Mouse (Mus musculus): ENCODE results near the gene Ifna5.
A peak's percentile ranks its signal among the peaks of the same experiment; 100 is the strongest.
"Not testable (repeated sequence)": the region's sequence is repeated elsewhere in the genome, so short reads cannot be mapped to it uniquely, and the experiment has no call there.

The Ifna5 gene

DNA sequence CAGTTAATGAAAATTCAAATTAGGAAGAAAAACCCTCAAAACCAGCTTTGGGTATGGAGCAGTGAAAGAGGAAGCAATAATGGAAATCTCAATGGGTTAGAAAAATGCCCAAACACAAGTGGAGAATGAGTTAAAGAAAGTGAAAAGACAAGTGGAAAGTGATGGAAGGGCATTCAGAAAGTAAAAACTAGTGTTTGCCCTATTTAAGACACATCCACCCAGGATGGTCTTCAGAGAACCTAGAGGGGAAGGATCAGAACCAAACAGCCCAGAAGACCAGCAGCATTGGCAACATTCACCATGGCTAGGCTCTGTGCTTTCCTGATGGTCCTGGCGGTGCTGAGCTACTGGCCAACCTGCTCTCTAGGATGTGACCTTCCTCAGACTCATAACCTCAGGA lies at the start of gene Ifna5:
Ifna5 (plus strand) TSS at position 301 of the 400 bp plus-strand sequence.
- not testable (repeated sequence) for DNase-seq (ENCODE audit: low read depth, low spot score)

DNA sequence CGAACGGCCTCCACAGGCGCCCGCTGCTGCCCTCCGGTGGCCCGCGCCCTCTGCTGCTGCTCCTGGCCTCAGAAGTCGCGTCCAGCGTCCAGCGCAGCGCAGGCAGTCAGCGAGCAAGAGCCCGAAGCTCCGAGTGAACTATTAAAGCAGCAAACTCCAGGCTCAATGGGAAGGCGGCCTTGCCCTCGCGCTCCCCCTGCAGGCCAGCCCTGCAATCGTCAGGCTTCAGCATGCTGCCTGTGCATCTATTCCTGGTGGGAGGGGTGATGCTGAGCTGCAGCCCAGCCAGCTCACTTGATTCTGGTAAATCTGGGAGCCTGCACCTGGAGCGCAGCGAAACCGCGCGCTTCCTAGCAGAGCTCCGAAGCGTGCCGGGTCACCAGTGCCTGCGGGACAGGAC lies 46.9 kb upstream of the Ifna5 start, which contains the start of gene Gm13277:
Gm13277 (plus strand) TSS at position 231 of the 400 bp plus-strand sequence.
- not testable (repeated sequence) for DNase-seq (ENCODE audit: low read depth, low spot score)

DNA sequence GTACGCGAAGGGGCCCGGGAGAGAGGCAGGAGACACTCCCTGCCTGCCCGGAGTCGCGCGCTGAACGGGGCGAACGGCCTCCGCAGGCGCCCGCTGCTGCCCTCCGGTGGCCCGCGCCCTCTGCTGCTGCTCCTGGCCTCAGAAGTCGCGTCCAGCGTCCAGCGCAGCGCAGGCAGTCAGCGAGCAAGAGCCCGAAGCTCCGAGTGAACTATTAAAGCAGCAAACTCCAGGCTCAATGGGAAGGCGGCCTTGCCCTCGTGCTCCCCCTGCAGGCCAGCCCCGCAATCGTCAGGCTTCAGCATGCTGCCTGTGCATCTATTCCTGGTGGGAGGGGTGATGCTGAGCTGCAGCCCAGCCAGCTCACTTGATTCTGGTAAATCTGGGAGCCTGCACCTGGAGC lies 44.1 kb upstream of the Ifna5 start, which contains the start of gene Gm13278:
Gm13278 (plus strand) TSS at position 301 of the 400 bp plus-strand sequence.
- not testable (repeated sequence) for DNase-seq (ENCODE audit: low read depth, low spot score)

DNA sequence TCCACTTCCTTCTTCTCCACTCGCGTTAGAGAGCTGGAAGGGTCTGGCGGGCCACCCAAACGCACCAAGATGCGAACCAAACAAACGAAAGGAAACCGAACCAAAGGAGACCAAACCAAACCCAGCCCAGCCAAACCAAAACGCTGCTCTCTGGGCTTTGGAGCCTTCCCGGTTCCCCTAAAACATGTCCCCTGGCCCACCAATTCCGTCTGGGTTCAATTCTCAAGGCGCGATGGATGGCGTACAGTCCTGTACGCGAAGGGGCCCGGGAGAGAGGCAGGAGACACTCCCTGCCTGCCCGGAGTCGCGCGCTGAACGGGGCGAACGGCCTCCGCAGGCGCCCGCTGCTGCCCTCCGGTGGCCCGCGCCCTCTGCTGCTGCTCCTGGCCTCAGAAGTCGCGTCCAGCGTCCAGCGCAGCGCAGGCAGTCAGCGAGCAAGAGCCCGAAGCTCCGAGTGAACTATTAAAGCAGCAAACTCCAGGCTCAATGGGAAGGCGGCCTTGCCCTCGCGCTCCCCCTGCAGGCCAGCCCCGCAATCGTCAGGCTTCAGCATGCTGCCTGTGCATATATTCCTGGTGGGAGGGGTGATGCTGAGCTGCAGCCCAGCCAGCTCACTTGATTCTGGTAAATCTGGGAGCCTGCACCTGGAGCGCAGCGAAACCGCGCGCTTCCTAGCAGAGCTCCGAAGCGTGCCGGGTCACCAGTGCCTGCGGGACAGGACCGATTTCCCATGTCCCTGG lies 41.2 kb upstream of the Ifna5 start, which contains the start of gene Gm13275:
Gm13275 (plus strand) TSS at position 552 of the 740 bp plus-strand sequence.
- DNase-seq (ENCODE audit: low read depth, low spot score) = not testable (repeated sequence)

DNA sequence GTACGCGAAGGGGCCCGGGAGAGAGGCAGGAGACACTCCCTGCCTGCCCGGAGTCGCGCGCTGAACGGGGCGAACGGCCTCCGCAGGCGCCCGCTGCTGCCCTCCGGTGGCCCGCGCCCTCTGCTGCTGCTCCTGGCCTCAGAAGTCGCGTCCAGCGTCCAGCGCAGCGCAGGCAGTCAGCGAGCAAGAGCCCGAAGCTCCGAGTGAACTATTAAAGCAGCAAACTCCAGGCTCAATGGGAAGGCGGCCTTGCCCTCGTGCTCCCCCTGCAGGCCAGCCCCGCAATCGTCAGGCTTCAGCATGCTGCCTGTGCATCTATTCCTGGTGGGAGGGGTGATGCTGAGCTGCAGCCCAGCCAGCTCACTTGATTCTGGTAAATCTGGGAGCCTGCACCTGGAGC lies 38.2 kb upstream of the Ifna5 start, which contains the start of gene Gm13279:
Gm13279 (plus strand) TSS at position 301 of the 400 bp plus-strand sequence.
- not testable (repeated sequence) for DNase-seq (ENCODE audit: low read depth, low spot score)

DNA sequence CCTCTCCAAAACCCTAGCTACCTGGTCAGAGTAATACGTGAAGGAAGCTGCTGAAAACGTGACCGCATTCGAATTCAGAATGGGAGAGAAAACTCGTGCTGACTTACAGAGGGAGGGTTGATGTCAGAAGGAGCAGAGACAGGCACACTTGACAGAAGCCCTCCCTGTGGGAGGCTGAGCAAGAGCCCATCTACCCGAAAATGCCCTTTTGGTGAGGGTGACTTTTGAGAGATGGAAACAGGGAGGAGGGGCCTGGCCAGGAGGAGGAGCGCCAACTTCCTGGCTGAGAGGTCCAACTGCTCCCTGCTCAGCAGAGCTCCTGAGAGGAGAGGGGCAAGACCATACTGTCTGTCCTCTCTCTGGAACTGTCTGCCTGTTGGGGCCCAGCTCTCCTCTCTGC lies 36.0 kb upstream of the Ifna5 start, which contains the start of gene Gm13285:
Gm13285 (plus strand) TSS at position 301 of the 400 bp plus-strand sequence.
- not testable (repeated sequence) for DNase-seq (ENCODE audit: low read depth, low spot score)

DNA sequence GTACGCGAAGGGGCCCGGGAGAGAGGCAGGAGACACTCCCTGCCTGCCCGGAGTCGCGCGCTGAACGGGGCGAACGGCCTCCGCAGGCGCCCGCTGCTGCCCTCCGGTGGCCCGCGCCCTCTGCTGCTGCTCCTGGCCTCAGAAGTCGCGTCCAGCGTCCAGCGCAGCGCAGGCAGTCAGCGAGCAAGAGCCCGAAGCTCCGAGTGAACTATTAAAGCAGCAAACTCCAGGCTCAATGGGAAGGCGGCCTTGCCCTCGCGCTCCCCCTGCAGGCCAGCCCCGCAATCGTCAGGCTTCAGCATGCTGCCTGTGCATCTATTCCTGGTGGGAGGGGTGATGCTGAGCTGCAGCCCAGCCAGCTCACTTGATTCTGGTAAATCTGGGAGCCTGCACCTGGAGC lies 32.4 kb upstream of the Ifna5 start, which contains the start of gene Gm13287:
Gm13287 (plus strand) TSS at position 301 of the 400 bp plus-strand sequence.
- DNase-seq (ENCODE audit: low read depth, low spot score) = not testable (repeated sequence)

DNA sequence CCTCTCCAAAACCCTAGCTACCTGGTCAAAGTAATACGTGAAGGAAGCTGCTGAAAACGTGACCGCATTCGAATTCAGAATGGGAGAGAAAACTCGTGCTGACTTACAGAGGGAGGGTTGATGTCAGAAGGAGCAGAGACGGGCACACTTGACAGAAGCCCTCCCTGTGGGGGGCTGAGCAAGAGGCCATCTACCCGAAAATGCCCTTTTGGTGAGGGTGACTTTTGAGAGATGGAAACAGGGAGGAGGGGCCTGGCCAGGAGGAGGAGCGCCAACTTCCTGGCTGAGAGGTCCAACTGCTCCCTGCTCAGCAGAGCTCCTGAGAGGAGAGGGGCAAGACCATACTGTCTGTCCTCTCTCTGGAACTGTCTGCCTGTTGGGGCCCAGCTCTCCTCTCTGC lies 30.1 kb upstream of the Ifna5 start, which contains the start of gene Gm13288:
Gm13288 (plus strand) TSS at position 301 of the 400 bp plus-strand sequence.
- DNase-seq (ENCODE audit: low read depth, low spot score) = not testable (repeated sequence)

DNA sequence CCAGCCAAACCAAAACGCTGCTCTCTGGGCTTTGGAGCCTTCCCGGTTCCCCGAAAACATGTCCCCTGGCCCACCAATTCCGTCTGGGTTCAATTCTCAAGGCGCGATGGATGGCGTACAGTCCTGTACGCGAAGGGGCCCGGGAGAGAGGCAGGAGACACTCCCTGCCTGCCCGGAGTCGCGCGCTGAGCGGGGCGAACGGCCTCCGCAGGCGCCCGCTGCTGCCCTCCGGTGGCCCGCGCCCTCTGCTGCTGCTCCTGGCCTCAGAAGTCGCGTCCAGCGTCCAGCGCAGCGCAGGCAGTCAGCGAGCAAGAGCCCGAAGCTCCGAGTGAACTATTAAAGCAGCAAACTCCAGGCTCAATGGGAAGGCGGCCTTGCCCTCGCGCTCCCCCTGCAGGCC lies 29.6 kb upstream of the Ifna5 start:
- DNase-seq (ENCODE audit: low read depth, low spot score) = not testable (repeated sequence)

DNA sequence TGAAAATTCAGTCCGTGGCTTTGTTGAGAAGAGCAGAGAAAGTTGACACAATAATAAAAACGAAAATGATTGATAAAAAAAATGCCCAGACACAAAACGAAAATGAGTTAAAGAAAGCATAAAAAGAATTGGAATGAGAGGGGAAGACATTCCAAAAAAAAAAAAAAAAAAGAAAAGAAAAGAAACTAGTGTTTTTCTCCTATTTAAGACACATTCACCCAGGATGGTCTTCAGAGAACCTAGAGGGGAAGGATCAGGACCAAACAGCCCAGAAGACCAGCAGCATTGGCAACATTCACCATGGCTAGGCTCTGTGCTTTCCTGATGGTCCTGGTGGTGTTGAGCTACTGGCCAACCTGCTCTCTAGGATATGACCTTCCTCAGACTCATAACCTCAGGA lies 19.4 kb upstream of the Ifna5 start, which contains the start of gene Ifna7:
Ifna7 (plus strand) TSS at position 301 of the 400 bp plus-strand sequence.
- DNase-seq (ENCODE audit: low read depth, low spot score) = no peak

DNA sequence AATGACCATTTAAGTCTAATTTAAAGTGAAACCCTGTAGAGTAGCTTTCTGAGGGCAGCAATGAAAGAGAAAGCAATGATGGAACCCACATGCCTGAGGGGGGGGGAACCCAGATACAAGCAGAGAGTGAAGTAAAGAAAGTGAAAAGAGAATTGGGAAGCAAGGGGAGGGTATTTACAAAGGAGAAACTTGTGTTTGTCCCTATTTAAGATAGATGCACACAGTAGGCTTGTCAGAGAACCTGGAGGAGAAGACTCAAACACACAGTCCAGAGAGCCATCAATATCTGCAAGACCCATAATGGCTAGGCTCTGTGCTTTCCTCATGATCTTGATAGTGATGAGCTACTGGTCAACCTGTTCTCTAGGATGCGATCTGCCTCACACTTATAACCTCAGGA lies 15.7 kb upstream of the Ifna5 start, which contains the start of gene Ifna11:
Ifna11 (plus strand) TSS at position 301 of the 400 bp plus-strand sequence.
- no peak for DNase-seq (ENCODE audit: low read depth, low spot score)

DNA sequence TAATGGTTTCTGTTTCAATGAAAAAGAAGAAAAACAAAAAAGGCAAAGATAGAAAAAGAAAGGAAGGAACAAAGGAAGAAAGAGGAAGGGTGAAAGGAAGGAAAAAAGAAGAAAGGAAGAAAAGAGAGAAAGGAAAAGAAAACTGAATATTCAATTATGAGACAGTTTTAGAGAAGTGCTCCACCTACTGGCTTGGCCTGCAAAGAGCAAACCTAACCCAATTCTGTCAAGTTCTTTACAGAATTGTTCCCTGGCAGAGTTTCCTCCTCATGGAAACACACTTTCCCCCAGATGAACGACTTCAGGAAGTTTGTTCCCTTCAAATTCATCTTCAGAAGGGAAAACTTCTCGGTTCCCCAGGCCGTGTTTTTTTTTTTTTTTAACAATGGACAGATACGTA lies 12.3 kb upstream of the Ifna5 start:
- DNase-seq (ENCODE audit: low read depth, low spot score) = peak; percentile 29

DNA sequence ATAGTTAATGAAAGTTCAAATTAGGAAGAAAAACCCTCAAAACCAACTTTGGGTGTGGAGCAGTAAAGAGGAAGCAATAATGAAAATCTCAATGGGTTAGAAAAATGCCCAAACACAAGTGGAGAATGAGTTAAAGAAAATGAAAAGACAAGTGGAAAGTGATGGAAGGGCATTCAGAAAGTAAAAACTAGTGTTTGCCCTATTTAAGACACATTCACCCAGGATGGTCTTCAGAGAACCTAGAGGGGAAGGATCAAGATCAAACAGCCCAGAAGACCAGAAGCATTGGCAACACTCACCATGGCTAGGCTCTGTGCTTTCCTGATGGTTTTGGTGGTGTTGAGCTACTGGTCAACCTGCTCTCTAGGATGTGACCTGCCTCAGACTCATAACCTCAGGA lies 8.2 kb upstream of the Ifna5 start, which contains the start of gene Ifna6:
Ifna6 (plus strand) TSS at position 301 of the 400 bp plus-strand sequence.
- DNase-seq (ENCODE audit: low read depth, low spot score) = not testable (repeated sequence)

DNA sequence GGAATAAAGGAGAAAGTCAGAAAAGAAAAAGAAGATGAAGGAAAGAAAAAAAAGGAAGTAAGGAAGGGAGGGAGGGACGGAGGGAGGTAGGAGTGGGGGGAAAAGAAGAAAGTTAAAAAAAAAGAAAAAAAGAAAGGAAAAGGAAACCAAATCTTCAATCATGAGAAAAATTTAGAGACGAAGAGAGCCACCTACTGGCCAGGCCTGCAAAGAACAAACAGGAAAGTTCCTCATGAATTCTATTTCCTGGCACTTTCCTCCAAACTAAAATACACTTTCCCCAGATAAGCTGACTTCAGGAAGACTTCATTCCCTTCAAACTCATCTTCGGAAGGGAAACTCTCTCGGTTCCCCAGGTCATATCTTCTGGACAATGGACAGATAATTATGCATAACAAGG lies 4.8 kb upstream of the Ifna5 start:
- peak; percentile 37 for DNase-seq (ENCODE audit: low read depth, low spot score)

DNA sequence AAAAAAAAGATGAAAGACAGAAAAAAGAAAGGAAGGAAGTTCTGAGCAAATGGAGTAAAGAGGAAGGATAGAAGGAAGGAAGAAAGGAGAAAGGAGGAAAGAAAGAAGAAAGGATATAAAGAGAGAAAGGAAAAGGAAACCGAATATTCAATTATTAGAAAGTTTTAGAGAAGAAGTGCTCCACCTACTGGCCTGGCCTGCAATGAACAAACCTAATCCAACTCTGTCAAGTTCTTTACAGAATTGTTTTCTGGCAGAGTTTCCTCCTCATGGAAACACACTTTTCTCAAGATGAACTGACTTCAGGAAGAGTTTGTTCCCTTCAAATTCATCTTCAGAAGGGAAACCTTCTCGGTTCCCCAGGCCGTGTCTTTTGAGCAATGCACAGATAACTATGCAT lies 3.5 kb downstream of the Ifna5 start:
- DNase-seq (ENCODE audit: low read depth, low spot score) = peak; percentile 18

DNA sequence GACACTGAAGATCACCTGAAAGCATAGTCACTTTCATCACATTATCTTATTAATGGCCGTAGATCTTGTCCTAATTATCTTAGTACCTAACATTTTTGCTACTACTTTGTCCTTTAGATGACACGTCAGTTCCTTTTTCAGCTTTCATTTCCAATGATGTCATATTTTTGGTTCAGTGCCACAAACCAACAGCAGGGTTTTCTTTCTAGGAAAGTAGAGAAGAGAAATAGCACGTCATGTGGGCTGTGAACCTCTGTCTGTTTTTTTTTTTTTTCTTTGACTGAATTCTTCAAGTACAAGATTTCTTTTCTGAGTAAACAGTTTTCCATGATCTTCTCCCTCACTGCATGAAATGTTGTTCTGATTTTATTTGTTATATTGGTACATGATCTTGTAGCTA lies 4.7 kb downstream of the Ifna5 start:
- DNase-seq (ENCODE audit: low read depth, low spot score) = no peak

DNA sequence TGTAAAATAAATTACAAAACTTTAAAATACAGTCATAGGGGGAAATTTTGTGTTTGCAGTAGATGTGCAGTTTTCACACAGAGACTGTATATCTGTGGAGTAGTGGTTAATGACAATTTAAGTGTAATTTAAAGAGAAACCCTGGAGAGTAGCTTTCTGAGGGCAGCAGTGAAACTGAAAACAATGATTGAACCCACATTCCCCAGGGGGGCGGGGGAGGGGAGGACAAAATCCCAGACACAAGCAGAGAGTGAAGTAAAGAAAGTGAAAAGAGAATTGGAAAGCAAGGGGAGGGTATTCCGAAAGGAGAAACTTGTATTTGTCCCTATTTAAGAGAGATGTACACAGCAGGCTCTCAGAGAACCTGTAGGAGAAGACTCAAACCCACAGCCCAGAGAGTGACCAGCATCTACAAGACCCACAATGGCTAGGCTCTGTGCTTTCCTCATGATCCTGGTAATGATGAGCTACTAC lies 6.2 kb downstream of the Ifna5 start, which contains the start of gene Ifna4:
Ifna4 (plus strand) TSS at position 424 of the 474 bp plus-strand sequence.
- DNase-seq (ENCODE audit: low read depth, low spot score) = no peak

DNA sequence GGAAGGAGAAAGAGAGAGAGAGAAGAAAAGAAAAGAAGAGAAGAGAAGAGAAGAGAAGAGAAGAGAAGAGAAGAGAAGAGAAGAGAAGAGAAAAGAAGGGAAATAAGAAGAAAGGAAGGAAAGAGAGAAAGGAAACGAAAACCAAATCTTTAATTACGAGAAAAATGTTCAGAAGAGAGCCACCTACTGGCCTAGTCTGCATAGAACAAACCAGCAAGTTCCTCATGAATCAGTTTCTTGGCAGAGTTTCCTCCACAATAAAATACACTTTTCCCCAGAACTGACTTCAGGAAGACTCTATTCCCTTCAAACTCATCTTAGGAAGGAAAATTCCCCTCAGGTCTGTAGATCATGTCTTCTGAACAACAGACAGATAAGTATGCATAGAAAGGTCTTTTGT lies 10.0 kb downstream of the Ifna5 start:
- DNase-seq (ENCODE audit: low read depth, low spot score) = peak; percentile 30

DNA sequence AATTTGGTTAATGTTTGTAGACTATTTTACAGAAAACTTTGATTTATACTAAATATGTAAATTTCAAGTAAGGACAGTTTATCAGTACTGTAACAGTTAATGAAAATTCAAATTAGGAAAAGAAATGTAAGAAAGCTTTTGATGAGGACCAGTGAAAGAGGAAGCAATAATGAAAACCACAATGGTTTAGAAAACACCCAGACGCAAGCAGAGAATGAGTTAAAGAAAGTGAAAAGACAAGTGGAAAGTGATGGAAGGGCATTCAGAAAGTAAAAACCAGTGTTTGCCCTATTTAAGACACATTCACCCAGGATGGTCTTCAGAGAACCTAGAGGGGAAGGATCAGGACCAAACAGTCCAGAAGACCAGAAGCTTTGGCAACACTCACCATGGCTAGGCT lies 14.4 kb downstream of the Ifna5 start, which contains the start of gene Ifna1:
Ifna1 (plus strand) TSS at position 390 of the 400 bp plus-strand sequence.
- DNase-seq (ENCODE audit: low read depth, low spot score) = no peak

DNA sequence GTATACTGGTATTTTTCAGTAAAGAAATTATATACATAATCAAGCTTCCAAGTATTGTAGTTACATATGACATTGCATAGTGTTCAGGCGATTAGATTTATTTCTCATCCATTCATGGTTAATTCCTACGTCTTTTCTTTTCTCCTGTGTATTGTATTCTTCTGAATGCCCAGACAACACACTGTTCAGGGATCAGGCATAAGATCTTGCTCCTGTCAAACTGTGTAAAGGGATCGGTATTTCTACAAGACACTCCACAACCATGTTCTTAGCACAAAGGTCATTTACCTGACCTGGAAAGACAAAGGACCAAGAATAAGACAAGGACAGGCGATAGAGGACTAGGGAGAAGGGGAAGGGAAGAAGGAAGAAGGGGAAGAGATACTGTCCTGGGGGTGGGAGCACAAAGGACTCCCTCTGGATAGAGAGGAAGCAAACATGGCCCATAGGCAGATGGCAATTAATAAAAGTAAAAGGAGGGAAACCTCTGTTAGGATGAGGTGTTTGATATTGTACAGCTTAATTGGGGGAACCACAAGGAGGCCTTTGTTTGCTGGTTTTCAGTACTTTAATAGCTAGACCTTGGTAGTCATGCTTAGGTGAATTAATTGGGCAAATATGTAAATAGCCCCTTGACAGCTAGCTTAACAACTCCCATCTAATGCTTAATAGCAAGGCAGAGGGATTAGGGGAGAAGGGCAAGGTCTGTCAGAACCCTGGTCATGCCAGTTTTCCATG lies 15.9 kb downstream of the Ifna5 start:
- no peak for DNase-seq (ENCODE audit: low read depth, low spot score)

DNA sequence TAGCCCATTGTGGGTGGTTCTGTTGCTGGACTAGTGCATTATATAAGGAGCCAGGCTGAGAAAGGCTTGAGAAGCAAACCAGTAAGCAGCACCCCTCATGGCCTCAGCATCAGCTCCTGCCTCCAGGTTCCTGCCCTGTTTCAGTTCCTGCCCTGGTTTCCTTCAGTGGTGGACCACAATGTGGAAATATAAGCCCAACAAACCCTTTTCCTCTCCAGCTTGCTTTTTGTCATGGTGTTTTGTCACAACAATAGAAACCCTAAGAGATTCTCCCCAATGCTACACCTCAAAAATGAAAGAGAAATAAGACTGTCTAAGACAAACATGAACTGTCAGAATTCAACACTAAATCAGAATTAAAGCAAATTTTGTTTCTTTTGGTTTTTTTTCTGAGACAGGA lies 23.9 kb downstream of the Ifna5 start:
- no peak for DNase-seq (ENCODE audit: low read depth, low spot score)
